Mouse (Mus musculus) bone marrow, adult 2 months (tissue): ENCODE measurements around the gene Fgfr2. TPM values are rescaled to one million over a fixed set of nuclear protein-coding genes. Genes with fewer than 3 reads are reported as not detected.
A peak's percentile ranks its signal among the peaks of the same experiment; 100 is the strongest.

ENCODE experiments used
- H3K27ac ChIP-seq: fragments of 200-500 bp; 2 replicates; pipeline ENCODE4 v1.5.1; 2012; ENCODE audit warnings: low read depth, mild to moderate bottlenecking, control low read depth, inconsistent platforms, low read length; ENCODE audit not compliant: control insufficient read depth, poor library complexity, insufficient read depth
- H3K4me1 ChIP-seq: fragments of 200-500 bp; 2 replicates; pipeline ENCODE4 v1.6.1; 2011; ENCODE audit warnings: low read length; ENCODE audit not compliant: control insufficient read depth, insufficient read depth
- H3K4me3 ChIP-seq: fragments of 200-500 bp; replicated peaks from 2 replicates; pipeline ENCODE3; 2011; ENCODE audit warnings: mild to moderate bottlenecking, low read depth, low read length, control low read depth; ENCODE audit not compliant: control insufficient read depth
- CTCF ChIP-seq: fragments of 200-500 bp; IDR thresholded peaks from 2 replicates; pipeline ENCODE4 v1.5.1; 2011; ENCODE audit warnings: low read length, control low read depth; ENCODE audit not compliant: control insufficient read depth, insufficient read depth
- POLR2A ChIP-seq: fragments of 200-500 bp; IDR thresholded peaks from 2 replicates; pipeline ENCODE4 v1.6.1; 2011; ENCODE audit warnings: low read depth, mild to moderate bottlenecking, control low read depth, low read length, borderline replicate concordance; ENCODE audit not compliant: control insufficient read depth
- WGBS: fragments of 180-500 bp; shearing (Covaris S2); methylation state at CpG from one replicate; pipeline ENCODE4 v1.1.7; 2018; 5-methylcytosine and 5-hydroxymethylcytosine counted together
- polyA plus RNA-seq: library from polyadenylated mRNA; stranded (reverse); fragments of >200 nt; gene quantifications from 2 replicates; pipeline ENCODE4 v1.2.4, GENCODE M21; 2011; ENCODE audit warnings: low replicate concordance; ENCODE audit not compliant: missing spikeins, insufficient read depth, insufficient read length

The Fgfr2 gene
- polyA plus RNA-seq, 1 experiment: 8.2 TPM

- no peak overlapping the region for H3K4me3 ChIP-seq
- no peak for TF ChIP-seq POLR2A
- TF ChIP-seq CTCF: no peak
- H3K27ac ChIP-seq: no peak overlapping the region
- no peaks in the 10 kb centered on the region; the same call in 1 of the 2 replicates for H3K4me1 ChIP-seq
- 76% methylated on average over 5 of the region's 5 CpGs for whole genome bisulfite sequencing
Measured at GRCm38 (mm10) chr7:132795141-132795540, 328.0 kb downstream of the Fgfr2 start.

- TF ChIP-seq CTCF (no peak), POLR2A (no peak)
- WGBS: 45% methylated on average over 6 of the region's 6 CpGs
- H3K27ac ChIP-seq: no peak overlapping the region
Measured at GRCm38 (mm10) chr7:132793467-132793866, 329.7 kb downstream of the Fgfr2 start.

GRCm38 (mm10) chr7:132790447-132791219, 332.5 kb downstream of the Fgfr2 start:
- Histone ChIP-seq H3K27ac (peak overlapping the region; percentile 8; the same call in 1 of the 2 replicates), H3K4me3 (no peak overlapping the region), H3K4me1 (peaks cover 6% of the 10 kb centered on the region)
- TF ChIP-seq CTCF (no peak), POLR2A (no peak)
- 87% methylated on average over 14 of the region's 14 CpGs for WGBS

More at GRCm38 (mm10) chr7:132793467-132793866, 329.7 kb downstream of the Fgfr2 start:
- H3K4me3 ChIP-seq: no peak overlapping the region
- H3K4me1 ChIP-seq: no peaks in the 10 kb centered on the region; the same call in 1 of the 2 replicates

- TF ChIP-seq CTCF (no peak), POLR2A (no peak)
- Histone ChIP-seq H3K4me3 (no peak overlapping the region), H3K4me1 (peaks cover 6% of the 10 kb centered on the region), H3K27ac (no peak overlapping the region)
- 94% methylated on average over 13 of the region's 13 CpGs for WGBS
Measured at GRCm38 (mm10) chr7:132788826-132789225, 334.3 kb downstream of the Fgfr2 start.

GRCm38 (mm10) chr7:132787496-132788190, 335.5 kb downstream of the Fgfr2 start:
- TF ChIP-seq POLR2A (no peak), CTCF (no peak)
- WGBS: 25% methylated on average over 4 of the region's 4 CpGs
- Histone ChIP-seq H3K4me1 (peaks cover 6% of the 10 kb centered on the region), H3K27ac (peak overlapping the region; percentile 46), H3K4me3 (no peak overlapping the region)

- TF ChIP-seq CTCF: no peak
- TF ChIP-seq POLR2A: no peak
- peak overlapping the region; percentile 46; the same call in 1 of the 2 replicates for H3K27ac ChIP-seq
- H3K4me3 ChIP-seq: no peak overlapping the region
- H3K4me1 ChIP-seq: peaks cover 6% of the 10 kb centered on the region
- whole genome bisulfite sequencing: 85% methylated on average over 4 of the region's 4 CpGs
Measured at GRCm38 (mm10) chr7:132787022-132787421, 336.1 kb downstream of the Fgfr2 start.

GRCm38 (mm10) chr7:132786522-132786921, 336.6 kb downstream of the Fgfr2 start:
- 30% methylated on average over 4 of the region's 4 CpGs for WGBS
- Histone ChIP-seq H3K4me3 (no peak overlapping the region), H3K27ac (no peak overlapping the region), H3K4me1 (peaks cover 6% of the 10 kb centered on the region)
- TF ChIP-seq POLR2A: no peak
- no peak for TF ChIP-seq CTCF

GRCm38 (mm10) chr7:132786011-132786410, 337.1 kb downstream of the Fgfr2 start:
- WGBS: 61% methylated on average over 7 of the region's 7 CpGs
- Histone ChIP-seq H3K4me1 (peaks cover 6% of the 10 kb centered on the region), H3K27ac (no peak overlapping the region), H3K4me3 (no peak overlapping the region)
- TF ChIP-seq POLR2A: no peak
- no peak for TF ChIP-seq CTCF
